ENCODE assay signal across 8 mouse cellular contexts in genomic region chr11:32532765-32533481, GRCm38 (mm10). TPM values are rescaled to one million over a fixed set of nuclear protein-coding genes. Genes with fewer than 3 reads are reported as not detected.
A peak's percentile ranks its signal among the peaks of the same experiment; 100 is the strongest.
DNase-seq lines count a peak whose midpoint lies in the region; ATAC-seq lines count a peak whose summit lies in the region.

Stk10 (plus strand) TSS chr11:32533305.

- H3K9ac ChIP-seq in midbrain, embryonic 12.5 days (replicated peaks): peak within 1 kb of the TSS; percentile 65

- peak within 1 kb of the TSS; percentile 79 for H3K27ac ChIP-seq in limb, embryonic 10.5 days
- no peak within 1 kb of the TSS for H3K27ac ChIP-seq in midbrain, embryonic 12.5 days (replicated peaks)

- under 1% methylated on average over 74 of the region's 82 CpGs for WGBS in limb, embryonic 10.5 days
- WGBS in midbrain, embryonic 12.5 days: under 1% methylated on average over 72 of the region's 82 CpGs

- ATAC-seq in midbrain, embryonic 12.5 days (ENCODE audit: low FRiP score, low read depth): peak; percentile 95
- ATAC-seq in erythroid progenitor cell, adult 5-6 weeks (replicated peaks; ENCODE audit: low FRiP score, poor library complexity, severe bottlenecking): no peak; the same call in 1 of the 2 replicates

- H3K4me2 ChIP-seq in midbrain, embryonic 12.5 days (replicated peaks): peak within 1 kb of the TSS; percentile 97

- peak within 1 kb of the TSS; percentile 66 for H3K4me3 ChIP-seq in limb, embryonic 10.5 days
- H3K4me3 ChIP-seq in midbrain, embryonic 12.5 days: peak within 1 kb of the TSS; percentile 67

- DNase-seq in adrenal gland, postnatal 10 days: peak; percentile 94
- peak; percentile 84 for DNase-seq in embryo, embryonic 9.5 days (ENCODE audit: extremely low spot score)
- peak; percentile 99 for DNase-seq in heart, adult 11 months
- DNase-seq in kidney, adult 18-20 months: peak; percentile 90
- DNase-seq in limb, embryonic 10.5 days (ENCODE audit: low spot score): peak; percentile 89
- DNase-seq in skeletal muscle tissue, adult 2 months (ENCODE audit: low read depth, low spot score): peak; percentile 83

- no peaks in the 10 kb centered on the region for H3K36me3 ChIP-seq in limb, embryonic 10.5 days
- H3K36me3 ChIP-seq in midbrain, embryonic 12.5 days: no peaks in the 10 kb centered on the region

- H3K9me3 ChIP-seq in limb, embryonic 10.5 days (replicated peaks): no peaks in the 10 kb centered on the region
- H3K9me3 ChIP-seq in midbrain, embryonic 12.5 days: no peaks in the 10 kb centered on the region

- peaks cover 32% of the 10 kb centered on the region for H3K4me1 ChIP-seq in limb, embryonic 10.5 days
- H3K4me1 ChIP-seq in midbrain, embryonic 12.5 days: peaks cover 27% of the 10 kb centered on the region

- H3K27me3 ChIP-seq in limb, embryonic 10.5 days (ENCODE audit: low read depth, poor library complexity, severe bottlenecking): peaks cover 39% of the 10 kb centered on the region
- H3K27me3 ChIP-seq in midbrain, embryonic 12.5 days: peaks cover 53% of the 10 kb centered on the region

RNA-seq across cellular contexts. Expression of gene Stk10, which starts in this region (rescaled TPM):
- total RNA-seq in adrenal gland, postnatal 10 days (2021): 10 to 100 TPM; 11.9 to 15.1 TPM
- polyA plus RNA-seq in limb, embryonic 10.5 days (2016; fragmentation: Nextera tagmentation; extraction: Ambion mirVana): 2.2 and 2.8 TPM in 2 replicates
- 1.8 TPM in 2 replicates for polyA plus RNA-seq in midbrain, embryonic 12.5 days (2016; fragmentation: Nextera tagmentation; extraction: Ambion mirVana)
- 14.3 and 15.1 TPM in 2 replicates for total RNA-seq in erythroid progenitor cell, adult 5-6 weeks (2015; ENCODE audit: low replicate concordance)
- total RNA-seq in erythroid progenitor cell, adult 5-6 weeks (2017; ENCODE audit: low replicate concordance): 8.3 and 10.0 TPM in 2 replicates
